Mouse (Mus musculus): ENCODE data around the gene Arnt.
"Not testable (repeated sequence)": the region's sequence is repeated elsewhere in the genome, so short reads cannot be mapped to it uniquely, and the experiment has no call there.

Arnt gene

DNA sequence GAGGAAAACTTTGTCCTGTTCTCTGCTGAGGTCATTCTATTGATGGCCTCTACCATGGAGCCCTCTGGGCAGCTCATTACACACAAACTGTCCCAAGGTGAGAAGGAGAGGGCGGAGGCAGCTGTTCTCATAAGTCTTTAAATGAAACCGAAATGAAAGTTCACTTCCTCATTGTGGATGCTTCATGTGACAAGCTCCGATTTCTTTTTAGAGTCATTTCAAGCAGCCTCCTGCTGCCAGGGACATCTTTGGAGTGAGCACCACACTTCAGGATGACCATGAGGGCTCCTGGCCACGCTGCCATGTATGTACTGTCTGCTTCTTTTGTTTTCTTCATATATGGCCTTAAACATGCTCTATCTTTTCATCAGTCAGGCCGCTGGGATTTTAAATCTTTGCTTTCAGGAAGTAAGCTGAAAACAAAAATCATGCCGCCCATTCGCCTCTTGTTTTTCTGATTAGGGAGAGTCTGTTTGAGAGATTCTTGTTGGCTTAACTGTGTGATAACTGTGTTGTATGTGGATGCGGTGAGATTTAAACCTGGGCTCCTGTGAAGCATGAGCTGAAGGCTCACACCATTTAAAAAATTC, 92.5 kb downstream of the Arnt start, which contains the start of gene Ctss:
TSS of gene Ctss (plus strand) at position 165 of the 590 bp plus-strand sequence.
- DNase-seq (ENCODE audit: low spot score in 2 of 2), result no peak

- DNase-seq (ENCODE audit: low spot score in 2 of 2), result no peak
Observed at GRCm38 (mm10) chr3:95529814-95530213, 95.6 kb downstream of the Arnt start.

DNA sequence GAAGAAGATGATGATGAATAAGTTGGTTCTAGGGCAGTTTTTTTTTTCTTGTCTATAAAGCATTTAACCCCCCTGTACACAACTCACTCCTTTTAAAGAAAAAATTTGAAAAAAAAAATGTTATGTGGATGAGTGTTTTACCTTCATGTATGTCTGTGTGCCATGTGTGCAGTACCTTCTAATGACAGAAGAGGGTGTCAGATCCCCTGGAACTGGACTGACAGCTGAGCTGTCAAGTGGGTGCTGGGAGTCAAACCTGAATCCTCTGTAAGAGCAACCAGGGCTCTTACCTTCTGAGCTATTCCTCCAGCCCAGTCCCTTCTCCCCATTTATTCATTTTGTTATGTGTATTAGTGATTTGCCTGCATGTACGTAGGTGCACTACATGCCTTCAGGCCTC, 96.8 kb downstream of the Arnt start:
- DNase-seq (ENCODE audit: low spot score in 2 of 2), result no peak

GRCm38 (mm10) chr3:95533364-95533763, 99.2 kb downstream of the Arnt start:
- no peak for DNase-seq (ENCODE audit: low spot score in 2 of 2)

- DNase-seq (ENCODE audit: low spot score in 2 of 2), result no peak
Observed at GRCm38 (mm10) chr3:95534927-95535326, 100.7 kb downstream of the Arnt start.

DNA sequence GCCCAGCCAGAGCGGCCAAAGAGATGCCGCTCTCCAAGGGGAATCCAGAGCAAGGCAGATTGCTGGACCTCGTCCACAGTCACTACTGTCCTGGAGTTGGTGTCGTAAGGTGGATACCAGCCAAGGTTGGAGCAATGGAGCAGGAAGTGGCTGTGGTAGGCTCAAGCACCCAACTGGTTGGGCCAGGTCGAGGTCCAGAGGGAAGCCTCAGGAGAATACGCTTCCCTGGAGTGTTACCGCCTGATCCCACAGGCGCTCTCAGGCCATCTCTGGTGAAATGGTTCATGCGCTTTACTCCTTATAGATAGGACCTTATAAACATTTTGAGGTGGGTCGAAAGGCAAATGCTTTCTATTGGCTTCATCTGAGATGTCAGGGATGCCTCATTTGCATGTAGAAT, 104.7 kb downstream of the Arnt start:
- DNase-seq (ENCODE audit: low spot score in 2 of 2), result no peak

DNA sequence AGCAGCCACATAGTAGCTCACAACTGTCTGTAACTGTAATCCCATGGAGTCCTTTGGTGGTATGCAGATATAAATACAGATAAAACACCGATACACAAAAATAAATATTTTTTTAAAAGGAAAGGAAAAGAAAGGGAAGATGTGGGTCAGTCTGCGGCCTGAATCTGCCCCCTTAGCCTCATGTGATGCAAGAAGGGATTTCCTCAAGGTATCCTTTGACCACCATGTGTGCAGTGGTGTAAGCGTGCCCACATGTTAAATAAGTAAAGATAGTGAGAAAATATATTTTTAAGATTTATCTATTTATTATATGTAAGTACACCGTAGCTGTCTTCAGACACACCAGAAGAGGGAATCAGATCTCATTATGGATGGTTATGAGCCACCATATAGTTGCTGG, 105.6 kb downstream of the Arnt start:
- DNase-seq (ENCODE audit: low spot score in 2 of 2), result no peak

GRCm38 (mm10) chr3:95541186-95541585, 107.0 kb downstream of the Arnt start:
- DNase-seq (ENCODE audit: low spot score in 2 of 2), result not testable (repeated sequence)

DNA sequence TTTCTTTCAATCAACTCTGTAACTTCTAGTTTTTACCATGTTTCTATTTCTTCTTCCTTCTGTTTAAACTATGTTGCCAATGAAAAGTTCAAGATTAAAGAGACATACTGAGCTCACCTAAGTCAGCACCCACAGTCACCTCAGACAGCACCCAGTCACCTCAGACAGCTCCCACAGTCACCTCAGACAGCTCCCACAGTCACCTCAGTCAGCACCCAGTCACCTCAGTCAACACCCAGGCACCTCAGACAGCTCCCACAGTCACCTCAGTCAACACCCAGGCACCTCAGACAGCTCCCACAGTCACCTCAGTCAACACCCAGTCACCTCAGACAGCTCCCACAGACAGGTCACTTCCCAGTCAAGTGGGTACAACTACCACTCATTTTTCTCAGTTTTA, 108.0 kb downstream of the Arnt start:
- DNase-seq (ENCODE audit: low spot score in 2 of 2), result no peak

- no peak for DNase-seq (ENCODE audit: low spot score in 2 of 2)
Observed at GRCm38 (mm10) chr3:95542981-95543380, 108.8 kb downstream of the Arnt start.

Data from urinary bladder, postnatal 4 days (tissue).